Mouse (Mus musculus) CH12.LX (cell line): ENCODE data around the gene Grm8. TPM values are rescaled to one million over a fixed set of nuclear protein-coding genes. Genes with fewer than 3 reads are reported as not detected.

Source experiments
- DNase-seq: peaks from one replicate; pipeline ENCODE4 v3.0.0-alpha.2; 2013; ENCODE audit errors: extremely low read depth
- H3K27ac ChIP-seq: 2 replicates; pipeline ENCODE4 v1.5.1; 2012; ENCODE audit warnings: low read depth, mild to moderate bottlenecking, control low read depth, moderate library complexity; ENCODE audit not compliant: insufficient read depth
- H3K27me3 ChIP-seq: replicated peaks from 2 replicates; pipeline ENCODE3; 2012; ENCODE audit warnings: inconsistent platforms
- H3K36me3 ChIP-seq, 2 experiments: replicated peaks in 1 of 2; 2 replicates each; pipeline versions ENCODE3 to v1.6.1; 2012; ENCODE audit warnings: inconsistent platforms in 1 of 2, low read length in 1 of 2, mild to moderate bottlenecking in 1 of 2, mixed read lengths in 1 of 2, moderate library complexity in 1 of 2; ENCODE audit not compliant: control insufficient read depth in 1 of 2, insufficient read depth in 1 of 2
- H3K4me1 ChIP-seq, 2 experiments: 2 replicates each; pipeline ENCODE4 v1.6.1; 2012; ENCODE audit warnings: inconsistent platforms in 1 of 2, moderate library complexity in 1 of 2; ENCODE audit not compliant: insufficient read depth in 2 of 2, control insufficient read depth in 1 of 2
- H3K4me2 ChIP-seq: 2 replicates; pipeline ENCODE4 v1.6.1; 2012; ENCODE audit warnings: low read depth, mild to moderate bottlenecking, control low read depth; ENCODE audit not compliant: poor library complexity, insufficient read depth, severe bottlenecking
- H3K4me3 ChIP-seq, 3 experiments: fragments of 150-350 bp in 1 of 3; sonication (generic) in 1 of 3; replicated peaks in 1 of 3; 2 replicates each; pipeline versions ENCODE3 to v1.5.1; 2011 to 2012; ENCODE audit warnings: low read depth in 2 of 3, low read length in 2 of 3, mild to moderate bottlenecking in 2 of 3, moderate library complexity in 2 of 3, control low read depth in 1 of 3, improper control_type of control experiment in 1 of 3, inconsistent platforms in 1 of 3, mixed read lengths in 1 of 3; ENCODE audit not compliant: poor library complexity in 1 of 3
- H3K79me2 ChIP-seq: replicated peaks from 2 replicates; pipeline ENCODE4 v1.6.1; 2012; ENCODE audit warnings: mild to moderate bottlenecking, moderate library complexity; ENCODE audit not compliant: control insufficient read depth, poor library complexity, insufficient read depth, severe bottlenecking; ENCODE audit errors: extremely low read depth
- H3K9ac ChIP-seq: 2 replicates; pipeline ENCODE4 v1.6.1; 2012; ENCODE audit warnings: low read depth, mild to moderate bottlenecking, control low read depth, moderate library complexity; ENCODE audit not compliant: insufficient read depth
- H3K9me3 ChIP-seq: replicated peaks from 2 replicates; pipeline ENCODE3; 2012; ENCODE audit warnings: low read length, inconsistent platforms, mixed read lengths
- CHD1 ChIP-seq: IDR thresholded peaks from 2 replicates; pipeline ENCODE4 v1.6.1; 2012; ENCODE audit warnings: low read depth, low read length, improper control_type of control experiment, inconsistent platforms
- CTCF ChIP-seq, 2 experiments: IDR thresholded peaks in 1 of 2; conservative IDR thresholded peaks in 1 of 2; 2 replicates each; pipeline ENCODE4 v1.5.1; 2011 to 2012; ENCODE audit warnings: low read depth in 2 of 2, low read length in 2 of 2, improper control_type of control experiment in 1 of 2, inconsistent platforms in 1 of 2, mild to moderate bottlenecking in 1 of 2, moderate library complexity in 1 of 2
- E2F4 ChIP-seq: IDR thresholded peaks from 2 replicates; pipeline ENCODE4 v1.6.1; 2011; ENCODE audit warnings: low read depth, low read length, improper control_type of control experiment; ENCODE audit not compliant: insufficient replicate concordance
- ELF1 ChIP-seq: IDR thresholded peaks from 2 replicates; pipeline ENCODE4 v1.6.1; 2014; ENCODE audit warnings: low read depth, mild to moderate bottlenecking, inconsistent platforms, low read length, improper control_type of control experiment
- ETS1 ChIP-seq: conservative IDR thresholded peaks from 2 replicates; pipeline ENCODE4 v1.6.1; 2012; ENCODE audit warnings: low read depth, mild to moderate bottlenecking, inconsistent platforms, low read length, improper control_type of control experiment, moderate library complexity
- GABPA ChIP-seq: IDR thresholded peaks from 2 replicates; pipeline ENCODE4 v1.6.1; 2012; ENCODE audit warnings: low read depth, low read length, improper control_type of control experiment, inconsistent platforms; ENCODE audit not compliant: insufficient replicate concordance
- HCFC1 ChIP-seq: IDR thresholded peaks from 2 replicates; pipeline ENCODE4 v1.6.1; 2012; ENCODE audit warnings: low read depth, mild to moderate bottlenecking, inconsistent platforms, low read length, improper control_type of control experiment
- IRF4 ChIP-seq: IDR thresholded peaks from 2 replicates; pipeline ENCODE4 v1.6.1; 2014; ENCODE audit warnings: low read depth, mild to moderate bottlenecking, inconsistent platforms, low read length, improper control_type of control experiment
- JUN ChIP-seq: IDR thresholded peaks from 2 replicates; pipeline ENCODE4 v1.6.1; 2011; ENCODE audit warnings: low read depth, mild to moderate bottlenecking, low read length, improper control_type of control experiment, moderate library complexity; ENCODE audit not compliant: insufficient read depth
- JUND ChIP-seq: conservative IDR thresholded peaks from 2 replicates; pipeline ENCODE4 v1.6.1; 2011; ENCODE audit warnings: low read depth, low read length, improper control_type of control experiment
- KAT2A ChIP-seq: IDR thresholded peaks from 2 replicates; pipeline ENCODE4 v1.6.1; 2012; ENCODE audit warnings: low read length, improper control_type of control experiment, inconsistent platforms; ENCODE audit not compliant: insufficient replicate concordance
- MAFK ChIP-seq: IDR thresholded peaks from 2 replicates; pipeline ENCODE4 v1.6.1; 2011; ENCODE audit warnings: low read length, improper control_type of control experiment; ENCODE audit not compliant: insufficient replicate concordance
- MAX ChIP-seq: IDR thresholded peaks from 2 replicates; pipeline ENCODE4 v1.6.1; 2011; ENCODE audit warnings: low read length, improper control_type of control experiment
- MXI1 ChIP-seq: IDR thresholded peaks from 2 replicates; pipeline ENCODE4 v1.6.1; 2011; ENCODE audit warnings: mild to moderate bottlenecking, low read depth, low read length, improper control_type of control experiment
- PAX5 ChIP-seq: IDR thresholded peaks from 2 replicates; pipeline ENCODE4 v1.6.1; 2012; ENCODE audit warnings: low read length, inconsistent platforms, mixed read lengths
- POLR2A ChIP-seq: IDR thresholded peaks from 2 replicates; pipeline ENCODE4 v1.6.1; 2011; ENCODE audit warnings: low read depth, mild to moderate bottlenecking, improper control_type of control experiment, low read length
- POLR2AphosphoS2 ChIP-seq: IDR thresholded peaks from 2 replicates; pipeline ENCODE4 v1.6.1; 2011; ENCODE audit warnings: low read depth, low read length, improper control_type of control experiment
- RAD21 ChIP-seq: IDR thresholded peaks from 2 replicates; pipeline ENCODE4 v1.6.1; 2011; ENCODE audit warnings: low read depth, mild to moderate bottlenecking, low read length, improper control_type of control experiment, moderate library complexity
- SIN3A ChIP-seq: IDR thresholded peaks from 2 replicates; pipeline ENCODE4 v1.6.1; 2012; ENCODE audit warnings: low read length, improper control_type of control experiment, inconsistent platforms
- SMC3 ChIP-seq: IDR thresholded peaks from 2 replicates; pipeline ENCODE4 v1.6.1; 2011; ENCODE audit warnings: low read depth, low read length, improper control_type of control experiment
- UBTF ChIP-seq: IDR thresholded peaks from 2 replicates; pipeline ENCODE4 v1.6.1; 2012; ENCODE audit warnings: low read depth, mild to moderate bottlenecking, inconsistent platforms, low read length, improper control_type of control experiment, moderate library complexity
- USF2 ChIP-seq: conservative IDR thresholded peaks from 2 replicates; pipeline ENCODE4 v1.6.1; 2011; ENCODE audit warnings: low read depth, low read length, improper control_type of control experiment
- ZKSCAN1 ChIP-seq: IDR thresholded peaks from 2 replicates; pipeline ENCODE4 v1.6.1; 2012; ENCODE audit warnings: low read depth, inconsistent platforms, low read length, improper control_type of control experiment, borderline replicate concordance
- ZMIZ1 ChIP-seq: IDR thresholded peaks from 2 replicates; pipeline ENCODE4 v1.6.1; 2012; ENCODE audit warnings: low read depth, mild to moderate bottlenecking, inconsistent platforms, low read length, improper control_type of control experiment
- ZNF384 ChIP-seq: IDR thresholded peaks from 2 replicates; pipeline ENCODE4 v1.6.1; 2012; ENCODE audit warnings: low read depth, low read length, improper control_type of control experiment, inconsistent platforms
- dilution Hi-C: fragments of 300-500 bp; cut with MboI; formaldehyde crosslinking; loops from 2 replicates; pipeline ENCODE4 v1.14.3; 2020; ENCODE audit warnings: low sequenced_read_pairs; ENCODE audit not compliant: extremely low pct_unique_long_range_greater_than_20kb, extremely low pct_ligation_motif_present
- in situ Hi-C: fragments of 300-500 bp; cut with MboI; formaldehyde crosslinking; loops from 3 replicates; pipeline ENCODE4 v1.14.3; 2019; ENCODE audit warnings: low sequenced_read_pairs, low pct_ligation_motif_present, low pct_unique_long_range_greater_than_20kb, mixed read lengths
- polyA plus RNA-seq: library from polyadenylated mRNA; unstranded; fragments of >175 nt; gene quantifications from 2 replicates; pipeline ENCODE4 v1.2.1, GENCODE M21; 2012; ENCODE audit warnings: low read depth; ENCODE audit not compliant: insufficient read length
- total RNA-seq, 2 experiments: library from RNA; depleted of rRNA; stranded (reverse); fragments of 300-350 nt in 1 of 2; fragments of >200 nt in 1 of 2; gene quantifications; 2 replicates each; pipeline ENCODE4 v1.2.3; 2012 to 2014

Gene Grm8
- total and polyA plus RNA-seq, 3 experiments: 0.08 to 0.72 (median 0.21) TPM

DNA sequence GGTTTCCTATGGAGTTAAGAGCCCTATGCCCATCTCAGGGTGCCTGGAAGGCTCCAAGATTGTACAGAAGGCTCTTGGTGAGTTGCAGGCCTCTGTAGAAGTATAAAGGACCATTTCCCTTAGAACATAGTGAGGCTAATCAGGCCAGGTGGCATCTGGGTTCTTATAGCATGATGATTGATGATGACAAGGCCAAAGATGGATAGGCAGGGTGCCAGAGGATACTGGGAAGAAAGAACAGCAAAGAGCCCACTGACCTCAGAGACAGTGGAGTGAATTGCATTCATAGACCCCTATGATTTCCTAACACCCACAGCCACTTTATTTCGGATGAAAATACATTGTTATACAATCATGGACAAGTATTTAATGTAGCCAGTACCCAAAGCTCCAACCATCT, 242.1 kb downstream of the Grm8 start:
- no peak for TF ChIP-seq HCFC1
- no peak for TF ChIP-seq UBTF
- TF ChIP-seq GABPA: no peak
- no peak for TF ChIP-seq IRF4
- TF ChIP-seq ZNF384: no peak
- TF ChIP-seq E2F4: no peak
- TF ChIP-seq KAT2A: no peak
- TF ChIP-seq JUND: no peak
- no peak for TF ChIP-seq ZKSCAN1
- no peak for TF ChIP-seq ZMIZ1
- no peak for TF ChIP-seq CTCF (conservative IDR thresholded peaks at IDR 0.05 in 1 of 2, IDR thresholded peaks at IDR 0.05 in 1 of 2; ENCODE audit: low read depth in 2 of 2, low read length in 2 of 2)
- no peak for TF ChIP-seq ELF1
- Histone ChIP-seq H3K36me3 (no peaks in the 10 kb centered on the region), H3K4me3 (no peak overlapping the region), H3K9ac (no peak overlapping the region), H3K79me2 (no peaks in the 10 kb centered on the region), H3K4me2 (no peak overlapping the region), H3K27ac (no peak overlapping the region), H3K4me1 (no peaks in the 10 kb centered on the region), H3K9me3 (no peaks in the 10 kb centered on the region), H3K27me3 (no peaks in the 10 kb centered on the region)
- in situ Hi-C loops (no loop called here), dilution Hi-C loops (no loop called here)
- no peak for DNase-seq

DNA sequence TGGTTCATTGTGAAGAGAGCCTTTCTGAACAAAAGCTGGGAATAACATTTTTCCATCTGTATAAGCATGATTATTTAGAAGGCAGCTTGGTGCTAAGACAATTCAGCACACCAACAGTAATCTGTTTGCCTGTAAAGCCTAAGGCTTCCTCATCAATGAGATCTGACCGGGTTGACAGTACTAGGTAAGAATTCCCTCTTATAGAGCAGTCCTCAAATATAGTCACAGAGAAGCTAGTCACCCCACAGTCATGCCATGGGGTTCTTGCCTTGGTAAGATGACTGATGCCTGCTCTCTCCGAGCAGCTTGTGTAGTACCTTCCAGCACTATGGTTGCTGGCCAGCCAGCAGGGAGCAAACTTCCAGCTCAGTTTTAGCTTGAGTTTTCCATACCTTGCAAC, 246.6 kb downstream of the Grm8 start:
- dilution Hi-C loops: no loop called here
- no peak overlapping the region for H3K4me3 ChIP-seq
- H3K27ac ChIP-seq: no peak overlapping the region

More for the DNA sequence above, 246.6 kb downstream of the Grm8 start:
- H3K9ac ChIP-seq: no peak overlapping the region
- H3K4me2 ChIP-seq: no peak overlapping the region
- DNase-seq: no peak
- in situ Hi-C loops: no loop called here
- H3K4me1 ChIP-seq: no peaks in the 10 kb centered on the region
- TF ChIP-seq SIN3A (no peak), MAFK (no peak), POLR2A (no peak), MAX (no peak), ZNF384 (no peak), ETS1 (no peak), SMC3 (no peak), CTCF (conservative IDR thresholded peaks at IDR 0.05 in 1 of 2, IDR thresholded peaks at IDR 0.05 in 1 of 2; ENCODE audit: low read depth in 2 of 2, low read length in 2 of 2) (no peak), POLR2AphosphoS2 (no peak), PAX5 (no peak), MXI1 (no peak), CHD1 (no peak), HCFC1 (no peak), RAD21 (no peak), USF2 (no peak), UBTF (no peak), JUN (no peak)
- H3K36me3 ChIP-seq: no peaks in the 10 kb centered on the region
- H3K9me3 ChIP-seq: no peaks in the 10 kb centered on the region
- H3K79me2 ChIP-seq: no peaks in the 10 kb centered on the region
- H3K27me3 ChIP-seq: no peaks in the 10 kb centered on the region
